Mouse (Mus musculus) myocyte (in vitro differentiated cells): ENCODE measurements around the gene Rapgef1. TPM values are rescaled to one million over a fixed set of nuclear protein-coding genes. Genes with fewer than 3 reads are reported as not detected.
A peak's percentile ranks its signal among the peaks of the same experiment; 100 is the strongest.

ENCODE experiments used
- H3K27me3 ChIP-seq: one replicate; pipeline ENCODE4 v1.6.1; 2011; ENCODE audit not compliant: control insufficient read depth, insufficient read depth, insufficient read length
- H3K36me3 ChIP-seq: one replicate; pipeline ENCODE4 v1.6.1; 2011; ENCODE audit not compliant: control insufficient read depth, insufficient read depth
- H3K4me2 ChIP-seq: one replicate; pipeline ENCODE4 v1.6.1; 2011; ENCODE audit warnings: low read depth, control low read depth
- H3K4me3 ChIP-seq: one replicate; pipeline ENCODE4 v1.5.1; 2011; ENCODE audit warnings: mild to moderate bottlenecking, control low read depth, moderate library complexity
- H3K79me2 ChIP-seq: one replicate; pipeline ENCODE4 v1.6.1; 2011; ENCODE audit not compliant: control insufficient read depth, insufficient read depth
- H3ac ChIP-seq: one replicate; pipeline ENCODE4 v1.6.1; 2011; ENCODE audit not compliant: control insufficient read depth, insufficient read length
- CEBPB ChIP-seq: IDR thresholded peaks from 2 replicates; pipeline ENCODE4 v1.6.1; 2011; ENCODE audit warnings: mild to moderate bottlenecking, moderate library complexity; ENCODE audit not compliant: poor library complexity, insufficient read depth, severe bottlenecking
- E2F4 ChIP-seq: IDR thresholded peaks from one replicate; pipeline ENCODE4 v1.6.1; 2011; ENCODE audit warnings: mild to moderate bottlenecking, control low read depth, moderate library complexity; ENCODE audit not compliant: insufficient read depth
- MAX ChIP-seq: IDR thresholded peaks from one replicate; pipeline ENCODE4 v1.6.1; 2011; ENCODE audit warnings: low read depth, mild to moderate bottlenecking, control low read depth
- MYOD1 ChIP-seq, 3 experiments: IDR thresholded peaks; one replicate each; pipeline ENCODE4 v1.6.1; 2011; ENCODE audit warnings: control low read depth in 2 of 3, low read depth in 2 of 3, mild to moderate bottlenecking in 2 of 3, moderate library complexity in 1 of 3; ENCODE audit not compliant: insufficient read length in 2 of 3, control insufficient read depth in 1 of 3
- MYOG ChIP-seq, 3 experiments: IDR thresholded peaks; one replicate each; pipeline ENCODE4 v1.6.1; 2011; ENCODE audit warnings: control low read depth in 2 of 3, low read depth in 2 of 3, mild to moderate bottlenecking in 2 of 3; ENCODE audit not compliant: insufficient read length in 2 of 3, control insufficient read depth in 1 of 3, insufficient read depth in 1 of 3
- POLR2A ChIP-seq: IDR thresholded peaks from one replicate; pipeline ENCODE4 v1.6.1; 2011; ENCODE audit warnings: low read depth, mild to moderate bottlenecking, control low read depth, moderate library complexity; ENCODE audit not compliant: insufficient read length
- POLR2AphosphoS2 ChIP-seq: IDR thresholded peaks from one replicate; pipeline ENCODE4 v1.6.1; 2011; ENCODE audit warnings: low read depth, control low read depth; ENCODE audit not compliant: insufficient read length
- REST ChIP-seq: IDR thresholded peaks from one replicate; pipeline ENCODE4 v1.6.1; 2011; ENCODE audit warnings: mild to moderate bottlenecking, control low read depth, moderate library complexity; ENCODE audit not compliant: insufficient read depth, insufficient read length
- SRF ChIP-seq: IDR thresholded peaks from one replicate; pipeline ENCODE4 v1.6.1; 2011; ENCODE audit warnings: low read depth; ENCODE audit not compliant: control insufficient read depth, insufficient read length
- TCF12 ChIP-seq: IDR thresholded peaks from one replicate; pipeline ENCODE4 v1.6.1; 2011; ENCODE audit warnings: mild to moderate bottlenecking, control low read depth; ENCODE audit not compliant: poor library complexity, insufficient read depth, severe bottlenecking
- TCF3 ChIP-seq: IDR thresholded peaks from one replicate; pipeline ENCODE4 v1.6.1; 2011; ENCODE audit warnings: low read depth, control low read depth; ENCODE audit not compliant: insufficient read length
- USF1 ChIP-seq: IDR thresholded peaks from one replicate; pipeline ENCODE4 v1.6.1; 2011; ENCODE audit warnings: low read depth, mild to moderate bottlenecking, control low read depth, moderate library complexity
- polyA plus RNA-seq: library from polyadenylated mRNA; unstranded; fragments of >200 nt; fragmentation: generic; extraction: Trizol; gene quantifications from one replicate; pipeline ENCODE4 v1.2.1, GENCODE M21; 2012; ENCODE audit warnings: missing spikeins

Gene Rapgef1
- polyA plus RNA-seq, 1 experiment: 74.5 TPM

- Histone ChIP-seq H3K27me3 (peaks cover 35% of the 10 kb centered on the region), H3K4me3 (no peak overlapping the region), H3K36me3 (no peaks in the 10 kb centered on the region), H3ac (no peak overlapping the region), H3K4me2 (no peak overlapping the region), H3K79me2 (no peaks in the 10 kb centered on the region)
- TF ChIP-seq POLR2AphosphoS2 (no peak), MYOD1 (IDR thresholded peaks at IDR 0.05; ENCODE audit: control insufficient read depth in 1 of 3, insufficient read length in 2 of 3, low read depth in 2 of 3) (no peak), SRF (no peak), E2F4 (no peak), TCF3 (no peak), POLR2A (no peak), REST (no peak), USF1 (no peak), MYOG (IDR thresholded peaks at IDR 0.05; ENCODE audit: control insufficient read depth in 1 of 3, insufficient read depth in 1 of 3, insufficient read length in 2 of 3, low read depth in 2 of 3) (no peak), CEBPB (no peak), MAX (no peak)
Observed at GRCm38 (mm10) chr2:29747852-29748251, 128.3 kb downstream of the Rapgef1 start.

- H3K4me3 ChIP-seq: no peak overlapping the region
- no peak overlapping the region for H3K4me2 ChIP-seq
- TF ChIP-seq POLR2AphosphoS2 (no peak), CEBPB (no peak), E2F4 (no peak), POLR2A (no peak), MYOG (IDR thresholded peaks at IDR 0.05; ENCODE audit: control insufficient read depth in 1 of 3, insufficient read depth in 1 of 3, insufficient read length in 2 of 3, low read depth in 2 of 3) (no peak), MAX (no peak), TCF3 (no peak), SRF (no peak), USF1 (no peak), TCF12 (no peak), REST (no peak), MYOD1 (IDR thresholded peaks at IDR 0.05; ENCODE audit: control insufficient read depth in 1 of 3, insufficient read length in 2 of 3, low read depth in 2 of 3) (no peak)
- no peaks in the 10 kb centered on the region for H3K79me2 ChIP-seq
- peaks cover 41% of the 10 kb centered on the region for H3K27me3 ChIP-seq
- no peaks in the 10 kb centered on the region for H3K36me3 ChIP-seq
- H3ac ChIP-seq: no peak overlapping the region
Observed at GRCm38 (mm10) chr2:29748499-29748898, 129.0 kb downstream of the Rapgef1 start.

DNA sequence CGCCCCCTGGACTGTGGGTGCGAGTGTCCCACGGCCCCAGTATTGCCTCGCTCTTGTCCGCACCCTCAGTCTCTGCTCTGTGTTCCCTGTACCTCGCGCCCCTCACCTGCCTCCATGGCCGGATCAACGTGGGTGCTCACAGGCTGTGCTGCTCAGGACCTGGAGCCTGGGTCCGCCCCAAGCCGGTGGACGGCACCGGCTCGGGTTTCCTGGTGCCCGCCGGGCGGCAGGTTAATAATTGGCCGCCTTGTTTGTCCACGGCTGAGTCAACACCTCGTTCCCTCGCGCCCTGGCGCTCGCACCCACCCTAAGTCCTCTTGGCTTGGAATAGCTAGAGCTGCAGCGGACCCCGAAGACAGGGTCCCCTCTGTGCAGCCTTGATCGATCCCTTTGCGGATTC, 132.0 kb downstream of the Rapgef1 start, which contains the start of gene Gm13420:
Gene Gm13420, minus strand, starts transcription at position 189 of the 400 bp plus-strand sequence.
- Histone ChIP-seq H3K27me3 (peaks cover 41% of the 10 kb centered on the region), H3K79me2 (no peaks in the 10 kb centered on the region), H3K36me3 (no peaks in the 10 kb centered on the region), H3ac (no peak within 1 kb of the TSS), H3K4me2 (no peak within 1 kb of the TSS), H3K4me3 (no peak within 1 kb of the TSS)
- TF ChIP-seq REST (no peak), CEBPB (no peak), USF1 (no peak), TCF12 (no peak), E2F4 (no peak)

DNA sequence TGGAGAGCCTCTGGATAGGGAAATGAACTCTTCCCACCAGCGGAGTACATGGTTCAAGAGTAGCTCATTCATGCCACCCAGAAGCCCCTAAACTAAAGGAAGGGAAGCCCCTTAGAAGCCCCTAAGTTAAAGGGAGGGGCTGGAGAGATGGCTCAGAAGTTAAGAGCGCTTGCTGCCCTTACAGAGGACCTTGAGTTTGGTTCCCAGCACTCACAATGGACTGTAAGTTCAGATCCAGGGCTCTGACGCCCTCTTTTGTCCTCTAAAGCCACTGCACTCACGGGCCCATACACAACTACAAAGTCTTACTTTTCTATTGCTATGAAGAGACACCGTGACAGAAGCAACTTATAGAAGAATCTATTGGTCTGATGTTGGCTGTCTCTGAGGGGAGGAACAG, 132.9 kb downstream of the Rapgef1 start:
- Histone ChIP-seq H3K36me3 (no peaks in the 10 kb centered on the region), H3ac (no peak overlapping the region), H3K4me3 (no peak overlapping the region), H3K27me3 (peaks cover 34% of the 10 kb centered on the region), H3K79me2 (no peaks in the 10 kb centered on the region), H3K4me2 (no peak overlapping the region)
- TF ChIP-seq REST (no peak), TCF12 (no peak), TCF3 (no peak), USF1 (no peak), SRF (no peak), MAX (no peak)

DNA sequence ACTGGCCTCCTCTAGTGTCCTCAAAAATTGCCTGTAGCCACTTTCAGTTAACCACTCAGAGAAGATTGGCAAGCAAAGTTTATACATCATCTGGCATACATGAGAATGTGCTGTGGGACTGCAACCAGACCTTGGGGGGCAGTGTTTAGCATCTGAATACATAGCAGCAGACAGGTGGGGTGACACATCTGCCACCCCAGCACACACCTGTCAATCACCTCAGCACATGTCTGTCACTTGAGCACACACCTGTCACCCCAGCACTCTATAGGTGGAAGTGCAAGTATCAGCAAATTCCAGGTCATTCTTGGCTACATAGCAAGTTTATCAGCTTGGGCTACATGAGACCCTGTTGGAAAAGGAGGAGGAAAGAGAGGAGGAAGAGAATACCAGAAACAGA, 136.2 kb downstream of the Rapgef1 start:
- H3K4me3 ChIP-seq: no peak overlapping the region

More for the DNA sequence above, 136.2 kb downstream of the Rapgef1 start:
- H3K27me3 ChIP-seq: peaks cover 26% of the 10 kb centered on the region
- peak in 2 of 3 experiments; percentile 11 to 64 for TF ChIP-seq MYOG (IDR thresholded peaks at IDR 0.05; ENCODE audit: control insufficient read depth in 1 of 3, insufficient read depth in 1 of 3, insufficient read length in 2 of 3, low read depth in 2 of 3)
- TF ChIP-seq MYOD1 (IDR thresholded peaks at IDR 0.05; ENCODE audit: control insufficient read depth in 1 of 3, insufficient read length in 2 of 3, low read depth in 2 of 3): peak; percentile 7 to 89 (median 36)
- no peak for TF ChIP-seq MAX
- TF ChIP-seq USF1: no peak
- peak; percentile 36 for TF ChIP-seq TCF3
- no peak for TF ChIP-seq REST
- TF ChIP-seq CEBPB: no peak
- no peaks in the 10 kb centered on the region for H3K79me2 ChIP-seq
- H3K36me3 ChIP-seq: no peaks in the 10 kb centered on the region
- no peak overlapping the region for H3ac ChIP-seq
- no peak overlapping the region for H3K4me2 ChIP-seq
